Mouse (Mus musculus): Measurements from ENCODE around the gene Tbc1d32. TPM values are rescaled to one million over a fixed set of nuclear protein-coding genes. Genes with fewer than 3 reads are reported as not detected.

Gene Tbc1d32
- polyA plus RNA-seq, 1 experiment from 2014 or later = 3.7 TPM

- no peak overlapping the region for H3K27ac ChIP-seq
- no peaks in the 10 kb centered on the region for H3K27me3 ChIP-seq (ENCODE audit: low read depth, poor library complexity, severe bottlenecking)
- H3K9me3 ChIP-seq (replicated peaks) = no peaks in the 10 kb centered on the region
- no peaks in the 10 kb centered on the region for H3K36me3 ChIP-seq
- 83% methylated on average over 3 of the region's 3 CpGs for WGBS
- H3K4me1 ChIP-seq = no peaks in the 10 kb centered on the region
- H3K4me3 ChIP-seq = no peak overlapping the region
- no peak for DNase-seq (ENCODE audit: low spot score)
These were observed 129.4 kb downstream of the Tbc1d32 start for GRCm38 (mm10) chr10:56099126-56099525.

- H3K9me3 ChIP-seq (replicated peaks) = no peaks in the 10 kb centered on the region
- DNase-seq (ENCODE audit: low spot score) = no peak
- H3K27me3 ChIP-seq (ENCODE audit: low read depth, poor library complexity, severe bottlenecking) = no peaks in the 10 kb centered on the region
These were observed 131.7 kb downstream of the Tbc1d32 start for GRCm38 (mm10) chr10:56096757-56097156.

GRCm38 (mm10) chr10:56094586-56094985 is 133.9 kb downstream of the Tbc1d32 start:
- no peaks in the 10 kb centered on the region for H3K36me3 ChIP-seq
- no peak for DNase-seq (ENCODE audit: low spot score)
- WGBS = 92% methylated on average over 5 of the region's 5 CpGs
- no peak overlapping the region for H3K4me3 ChIP-seq
- H3K9me3 ChIP-seq (replicated peaks) = no peaks in the 10 kb centered on the region
- no peaks in the 10 kb centered on the region for H3K27me3 ChIP-seq (ENCODE audit: low read depth, poor library complexity, severe bottlenecking)
- H3K4me1 ChIP-seq = no peaks in the 10 kb centered on the region
- no peak overlapping the region for H3K27ac ChIP-seq

More at GRCm38 (mm10) chr10:56096757-56097156, 131.7 kb downstream of the Tbc1d32 start:
- Histone ChIP-seq H3K27ac (no peak overlapping the region), H3K4me3 (no peak overlapping the region), H3K36me3 (no peaks in the 10 kb centered on the region), H3K4me1 (no peaks in the 10 kb centered on the region)

- Histone ChIP-seq H3K27ac (no peak overlapping the region), H3K27me3 (ENCODE audit: low read depth, poor library complexity, severe bottlenecking) (no peaks in the 10 kb centered on the region), H3K9me3 (replicated peaks) (no peaks in the 10 kb centered on the region), H3K4me1 (no peaks in the 10 kb centered on the region), H3K36me3 (no peaks in the 10 kb centered on the region), H3K4me3 (no peak overlapping the region)
- no peak for DNase-seq (ENCODE audit: low spot score)
- 83% methylated on average over 4 of the region's 4 CpGs for WGBS
These were observed 138.8 kb downstream of the Tbc1d32 start for GRCm38 (mm10) chr10:56089714-56090113.

GRCm38 (mm10) chr10:56062746-56063145 is 165.7 kb downstream of the Tbc1d32 start:
- no peaks in the 10 kb centered on the region for H3K4me1 ChIP-seq
- no peak overlapping the region for H3K4me3 ChIP-seq
- 97% methylated on average over 2 of the region's 2 CpGs for WGBS
- DNase-seq (ENCODE audit: low spot score) = no peak
- H3K27me3 ChIP-seq (ENCODE audit: low read depth, poor library complexity, severe bottlenecking) = no peaks in the 10 kb centered on the region
- H3K36me3 ChIP-seq = no peaks in the 10 kb centered on the region
- H3K9me3 ChIP-seq (replicated peaks) = no peaks in the 10 kb centered on the region
- no peak overlapping the region for H3K27ac ChIP-seq

- Histone ChIP-seq H3K27ac (no peak overlapping the region), H3K27me3 (ENCODE audit: low read depth, poor library complexity, severe bottlenecking) (no peaks in the 10 kb centered on the region), H3K4me3 (no peak overlapping the region), H3K36me3 (no peaks in the 10 kb centered on the region), H3K9me3 (replicated peaks) (no peaks in the 10 kb centered on the region), H3K4me1 (no peaks in the 10 kb centered on the region)
- 93% methylated on average over 2 of the region's 2 CpGs for WGBS
- no peak for DNase-seq (ENCODE audit: low spot score)
These were observed 167.2 kb downstream of the Tbc1d32 start for GRCm38 (mm10) chr10:56061238-56061830.

- WGBS = 86% methylated on average over 3 of the region's 3 CpGs
- H3K27ac ChIP-seq = no peak overlapping the region
These were observed 169.5 kb downstream of the Tbc1d32 start for GRCm38 (mm10) chr10:56058979-56059422.

GRCm38 (mm10) chr10:56025400-56025799 is 203.1 kb downstream of the Tbc1d32 start:
- H3K27ac ChIP-seq = no peak overlapping the region
- no peaks in the 10 kb centered on the region for H3K36me3 ChIP-seq
- no peaks in the 10 kb centered on the region for H3K4me1 ChIP-seq
- H3K27me3 ChIP-seq (ENCODE audit: low read depth, poor library complexity, severe bottlenecking) = no peaks in the 10 kb centered on the region
- no peaks in the 10 kb centered on the region for H3K9me3 ChIP-seq (replicated peaks)
- DNase-seq (ENCODE audit: low spot score) = no peak
- no peak overlapping the region for H3K4me3 ChIP-seq

More at GRCm38 (mm10) chr10:56058979-56059422, 169.5 kb downstream of the Tbc1d32 start:
- no peaks in the 10 kb centered on the region for H3K4me1 ChIP-seq
- H3K27me3 ChIP-seq (ENCODE audit: low read depth, poor library complexity, severe bottlenecking) = no peaks in the 10 kb centered on the region
- H3K9me3 ChIP-seq (replicated peaks) = no peaks in the 10 kb centered on the region
- no peak for DNase-seq (ENCODE audit: low spot score)
- H3K36me3 ChIP-seq = no peaks in the 10 kb centered on the region
- H3K4me3 ChIP-seq = no peak overlapping the region

GRCm38 (mm10) chr10:56024579-56024978 is 203.9 kb downstream of the Tbc1d32 start:
- DNase-seq (ENCODE audit: low spot score) = no peak
- no peak overlapping the region for H3K27ac ChIP-seq
- H3K36me3 ChIP-seq = no peaks in the 10 kb centered on the region
- no peaks in the 10 kb centered on the region for H3K9me3 ChIP-seq (replicated peaks)
- 93% methylated on average over 2 of the region's 2 CpGs for WGBS
- no peak overlapping the region for H3K4me3 ChIP-seq
- no peaks in the 10 kb centered on the region for H3K27me3 ChIP-seq (ENCODE audit: low read depth, poor library complexity, severe bottlenecking)
- no peaks in the 10 kb centered on the region for H3K4me1 ChIP-seq

- Histone ChIP-seq H3K27me3 (ENCODE audit: low read depth, poor library complexity, severe bottlenecking) (no peaks in the 10 kb centered on the region), H3K4me1 (no peaks in the 10 kb centered on the region), H3K27ac (no peak overlapping the region), H3K4me3 (no peak overlapping the region), H3K9me3 (replicated peaks) (no peaks in the 10 kb centered on the region), H3K36me3 (no peaks in the 10 kb centered on the region)
- peak; percentile 32 for DNase-seq (ENCODE audit: low spot score)
- 36% methylated on average over 2 of the region's 2 CpGs for WGBS
These were observed 248.5 kb downstream of the Tbc1d32 start for GRCm38 (mm10) chr10:55979898-55980521.

GRCm38 (mm10) chr10:55978001-55978400 is 250.5 kb downstream of the Tbc1d32 start:
- Histone ChIP-seq H3K36me3 (no peaks in the 10 kb centered on the region), H3K27me3 (ENCODE audit: low read depth, poor library complexity, severe bottlenecking) (no peaks in the 10 kb centered on the region), H3K4me3 (no peak overlapping the region), H3K27ac (no peak overlapping the region), H3K9me3 (replicated peaks) (no peaks in the 10 kb centered on the region), H3K4me1 (no peaks in the 10 kb centered on the region)
- WGBS = 87% methylated on average over 7 of the region's 7 CpGs
- no peak for DNase-seq (ENCODE audit: low spot score)

All from limb, embryonic 10.5 days (tissue).